Mouse (Mus musculus) MEL-GATA-1-ER (cell line): ENCODE results near the gene Lif.

Experiments used
- DNase-seq: peaks from one replicate; pipeline ENCODE4 v3.0.0-alpha.2; 2012; ENCODE audit warnings: low read depth; ENCODE audit errors: extremely low read depth

Lif gene

GRCm38 (mm10) chr11:4296610-4297275, 39.4 kb downstream of the Lif start:
- DNase-seq, result no peak

GRCm38 (mm10) chr11:4297753-4298152, 40.4 kb downstream of the Lif start:
- DNase-seq, result peak; percentile 30

- DNase-seq, result no peak
Observed at GRCm38 (mm10) chr11:4298615-4299014, 41.3 kb downstream of the Lif start.

- DNase-seq, result no peak
Observed at GRCm38 (mm10) chr11:4299191-4299590, 41.8 kb downstream of the Lif start.

- DNase-seq, result no peak
Observed at GRCm38 (mm10) chr11:4299735-4300474, 42.5 kb downstream of the Lif start.

- no peak for DNase-seq
Observed at GRCm38 (mm10) chr11:4300683-4301082, 43.3 kb downstream of the Lif start.

GRCm38 (mm10) chr11:4302363-4302913, 45.1 kb downstream of the Lif start:
- DNase-seq, result no peak

GRCm38 (mm10) chr11:4303033-4303432, 45.7 kb downstream of the Lif start:
- DNase-seq, result no peak

- DNase-seq, result no peak
Observed at GRCm38 (mm10) chr11:4304203-4304602, 46.8 kb downstream of the Lif start.

- no peak for DNase-seq
Observed at GRCm38 (mm10) chr11:4305090-4305489, 47.7 kb downstream of the Lif start.

- DNase-seq, result no peak
Observed at GRCm38 (mm10) chr11:4306086-4306485, 48.7 kb downstream of the Lif start.

- no peak for DNase-seq
Observed at GRCm38 (mm10) chr11:4308060-4308513, 50.7 kb downstream of the Lif start.

GRCm38 (mm10) chr11:4308514-4309450, 51.4 kb downstream of the Lif start:
- DNase-seq, result no peak

GRCm38 (mm10) chr11:4309613-4310012, 52.3 kb downstream of the Lif start:
- no peak for DNase-seq

- DNase-seq, result no peak
Observed at GRCm38 (mm10) chr11:4310324-4310723, 53.0 kb downstream of the Lif start.

- no peak for DNase-seq
Observed at GRCm38 (mm10) chr11:4312180-4312579, 54.8 kb downstream of the Lif start.

- no peak for DNase-seq
Observed at GRCm38 (mm10) chr11:4317287-4317686, 59.9 kb downstream of the Lif start.

GRCm38 (mm10) chr11:4318011-4318410, 60.7 kb downstream of the Lif start:
- no peak for DNase-seq

- DNase-seq, result no peak
Observed at GRCm38 (mm10) chr11:4319212-4319955, 62.0 kb downstream of the Lif start.

GRCm38 (mm10) chr11:4320876-4321275, 63.5 kb downstream of the Lif start:
- DNase-seq, result no peak
